Mouse (Mus musculus): ENCODE measurements around the gene Zfp446. TPM values are rescaled to one million over a fixed set of nuclear protein-coding genes. Genes with fewer than 3 reads are reported as not detected.
"Not testable (repeated sequence)": the region's sequence is repeated elsewhere in the genome, so short reads cannot be mapped to it uniquely, and the experiment has no call there.

Gene Zfp446
- polyA plus RNA-seq (2012; ENCODE audit: insufficient read depth, low replicate concordance), result 1.7 and 3.2 TPM in 2 replicates

DNA sequence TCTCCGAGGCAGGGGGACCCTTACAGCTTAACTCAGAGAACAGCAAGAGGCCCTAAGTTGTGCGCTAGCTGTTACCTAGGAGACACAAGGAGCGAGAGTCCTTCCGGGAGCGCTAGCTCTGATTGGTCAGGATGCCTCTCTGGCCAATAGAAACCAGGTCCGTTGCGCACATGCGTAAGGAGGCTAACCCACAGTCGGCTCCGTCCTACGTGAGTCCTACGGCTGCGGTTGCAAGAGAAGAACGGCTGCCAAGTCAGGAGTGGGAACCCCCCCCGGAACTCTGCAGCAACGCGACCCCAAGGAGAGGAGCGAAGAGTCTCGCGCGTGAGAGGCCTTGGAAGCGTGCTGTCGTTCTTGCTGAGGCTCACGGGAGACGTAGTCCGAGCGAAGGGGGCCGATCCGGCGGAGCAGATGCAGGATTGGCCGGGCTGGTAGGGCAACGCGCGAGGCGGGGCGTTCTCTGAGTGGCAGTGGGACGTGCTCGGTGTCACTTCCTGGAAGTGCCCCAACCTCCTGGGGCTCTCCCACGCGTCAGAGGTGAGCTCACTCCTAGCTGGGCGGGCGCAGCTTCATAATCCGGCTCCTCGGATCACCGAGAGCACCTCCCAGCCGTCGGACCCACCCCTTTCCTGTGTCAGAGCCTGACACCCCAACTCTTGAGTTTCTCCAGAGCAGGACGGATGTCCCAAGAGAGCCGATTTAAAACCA, at the start of gene Zfp446:
TSS of gene Zfp446 (plus strand) at position 167 of the 708 bp plus-strand sequence.
- Histone ChIP-seq H3K4me3 (replicated peaks) (peak within 1 kb of the TSS; percentile 95), H3K4me1 (peaks cover 30% of the 10 kb centered on the region), H3K36me3 (replicated peaks; ENCODE audit: low read length) (peaks cover 28% of the 10 kb centered on the region), H3K9me3 (no peaks in the 10 kb centered on the region), H3K27me3 (replicated peaks) (no peaks in the 10 kb centered on the region)
- TF ChIP-seq FLI1 (IDR thresholded peaks at IDR 0.05; ENCODE audit: low read length) (no peak), GATA1 (IDR thresholded peaks at IDR 0.05; ENCODE audit: borderline replicate concordance, low read length) (no peak)

DNA sequence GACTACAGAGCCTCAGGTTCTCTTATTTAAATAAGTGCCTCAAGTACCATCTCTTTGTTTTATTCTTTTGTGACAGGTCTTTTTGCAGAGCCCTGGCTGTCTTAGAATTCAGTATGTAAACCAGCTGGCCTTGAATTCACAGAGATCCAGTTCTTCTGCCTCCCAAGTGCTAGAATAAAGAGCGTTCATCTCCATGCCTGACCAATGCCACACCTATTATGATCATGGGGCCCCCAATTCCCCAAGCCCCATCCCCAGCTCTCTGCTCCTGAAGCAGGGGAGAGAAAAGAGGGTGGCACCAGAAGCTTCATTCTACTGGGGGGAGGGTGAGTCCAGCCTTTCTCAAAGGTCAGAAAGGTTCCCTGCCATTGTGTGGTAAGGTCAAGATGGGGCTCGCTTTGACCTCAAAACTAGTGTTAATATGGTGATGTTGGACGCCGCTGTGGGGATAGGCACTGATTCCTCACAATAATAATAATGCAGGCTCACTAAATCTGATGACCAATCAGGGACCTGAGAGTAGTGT, 44.0 kb upstream of the Zfp446 start:
- H3K9me3 ChIP-seq, result no peaks in the 10 kb centered on the region
- no peaks in the 10 kb centered on the region for H3K27me3 ChIP-seq (replicated peaks)
- no peak for TF ChIP-seq GATA1 (IDR thresholded peaks at IDR 0.05; ENCODE audit: borderline replicate concordance, low read length)
- TF ChIP-seq FLI1 (IDR thresholded peaks at IDR 0.05; ENCODE audit: low read length), result no peak
- H3K4me3 ChIP-seq (replicated peaks), result no peak overlapping the region
- H3K36me3 ChIP-seq (replicated peaks; ENCODE audit: low read length), result peaks cover 8% of the 10 kb centered on the region
- peaks cover 6% of the 10 kb centered on the region; the same call in 1 of the 2 replicates for H3K4me1 ChIP-seq

DNA sequence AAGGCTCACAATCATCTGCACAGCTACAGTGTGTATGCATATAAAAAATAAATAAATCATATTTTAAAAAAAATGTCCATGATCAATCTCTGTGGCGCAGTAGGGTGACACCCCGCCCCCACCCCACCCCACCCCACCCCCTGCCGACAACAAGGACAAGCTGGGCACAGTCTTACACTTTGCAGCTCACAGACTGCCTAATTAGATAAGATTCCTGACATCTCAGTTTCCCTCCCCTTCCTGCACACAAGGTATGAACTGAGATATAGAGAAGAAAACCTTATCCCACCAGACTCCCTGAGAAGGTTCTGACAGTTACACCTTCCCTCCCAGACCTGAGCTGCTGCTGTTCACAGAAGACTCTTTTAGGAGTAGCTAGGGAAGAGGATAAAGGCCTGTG, 42.8 kb upstream of the Zfp446 start:
- no peaks in the 10 kb centered on the region for H3K9me3 ChIP-seq
- no peak overlapping the region for H3K4me3 ChIP-seq (replicated peaks)
- no peak for TF ChIP-seq GATA1 (IDR thresholded peaks at IDR 0.05; ENCODE audit: borderline replicate concordance, low read length)
- no peak for TF ChIP-seq FLI1 (IDR thresholded peaks at IDR 0.05; ENCODE audit: low read length)
- H3K27me3 ChIP-seq (replicated peaks), result no peaks in the 10 kb centered on the region
- peaks cover 6% of the 10 kb centered on the region; the same call in 1 of the 2 replicates for H3K4me1 ChIP-seq
- H3K36me3 ChIP-seq (replicated peaks; ENCODE audit: low read length), result no peaks in the 10 kb centered on the region

DNA sequence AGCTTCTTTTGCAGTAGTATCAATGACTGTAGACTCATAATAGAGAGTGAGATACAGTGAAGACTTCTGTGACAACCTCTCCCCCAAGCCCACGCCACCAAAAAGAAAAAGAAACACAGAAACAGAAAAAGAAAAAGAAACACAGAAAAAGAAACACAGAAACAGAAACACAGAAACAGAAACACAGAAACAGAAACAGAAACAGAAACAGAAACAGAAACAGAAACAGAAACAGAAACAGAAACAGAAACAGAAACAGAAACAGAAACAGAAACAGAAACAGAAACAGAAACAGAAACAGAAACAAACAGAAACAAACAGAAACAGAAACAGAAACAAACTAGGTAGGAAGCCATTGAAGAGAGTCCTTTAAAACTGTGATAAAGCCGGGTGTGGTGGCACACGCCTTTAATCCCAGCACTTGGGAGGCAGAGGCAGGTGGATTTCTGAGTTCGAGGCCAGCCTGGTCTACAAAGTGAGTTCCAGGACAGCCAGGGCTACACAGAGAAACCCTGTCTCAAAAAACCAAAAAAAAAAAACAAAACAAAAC, 40.3 kb upstream of the Zfp446 start:
- not testable (repeated sequence) for H3K4me1 ChIP-seq; H3K9me3 ChIP-seq; H3K36me3 ChIP-seq (replicated peaks; ENCODE audit: low read length); H3K27me3 ChIP-seq (replicated peaks)
- H3K4me3 ChIP-seq (replicated peaks), result peak overlapping the region; percentile 42

DNA sequence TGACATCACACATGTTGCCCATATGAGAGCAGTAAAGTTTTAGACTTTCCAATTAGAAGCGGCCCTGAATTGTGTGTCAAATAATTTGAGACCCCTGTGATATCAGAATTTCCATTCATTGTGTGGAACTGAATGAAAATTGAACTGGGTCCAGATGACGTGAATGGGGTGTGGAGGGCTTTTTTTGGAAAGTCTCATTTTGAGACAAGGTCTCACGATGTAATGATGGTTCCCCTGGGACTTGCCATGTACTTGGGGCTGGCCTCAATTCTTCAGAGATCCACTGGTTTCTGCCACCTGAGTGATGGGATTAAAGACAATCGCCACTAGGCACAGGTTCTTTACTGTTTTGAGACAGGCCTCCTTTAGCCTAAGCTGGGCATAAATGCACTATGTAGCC, 37.0 kb upstream of the Zfp446 start:
- Histone ChIP-seq H3K4me3 (replicated peaks) (no peak overlapping the region), H3K4me1 (peaks cover 12% of the 10 kb centered on the region; the same call in 1 of the 2 replicates), H3K27me3 (replicated peaks) (peaks cover 2% of the 10 kb centered on the region), H3K9me3 (no peaks in the 10 kb centered on the region), H3K36me3 (replicated peaks; ENCODE audit: low read length) (no peaks in the 10 kb centered on the region)
- TF ChIP-seq GATA1 (IDR thresholded peaks at IDR 0.05; ENCODE audit: borderline replicate concordance, low read length), result no peak
- no peak for TF ChIP-seq FLI1 (IDR thresholded peaks at IDR 0.05; ENCODE audit: low read length)

DNA sequence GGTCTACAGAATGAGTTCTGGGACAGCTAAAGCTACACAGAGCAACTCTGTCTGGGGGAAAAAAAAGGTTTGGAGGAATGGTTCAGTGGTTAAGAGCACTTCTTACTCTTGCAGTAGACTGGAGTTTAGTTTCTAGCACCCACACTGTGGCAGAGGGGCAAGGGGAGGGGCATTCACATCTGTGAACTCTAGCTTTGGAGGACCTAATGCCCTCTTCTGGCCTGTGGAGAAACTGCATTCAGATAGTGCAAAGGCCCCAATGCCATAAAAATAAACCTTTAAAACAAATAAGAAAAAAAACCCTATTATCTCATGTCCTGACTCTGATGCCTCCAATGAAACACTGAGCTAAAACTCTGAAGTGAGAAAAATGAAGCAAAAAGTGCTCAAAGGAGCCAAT, 34.2 kb upstream of the Zfp446 start:
- Histone ChIP-seq H3K4me3 (replicated peaks) (no peak overlapping the region), H3K27me3 (replicated peaks) (peaks cover 2% of the 10 kb centered on the region), H3K4me1 (peaks cover 6% of the 10 kb centered on the region; the same call in 1 of the 2 replicates), H3K36me3 (replicated peaks; ENCODE audit: low read length) (no peaks in the 10 kb centered on the region), H3K9me3 (no peaks in the 10 kb centered on the region)
- no peak for TF ChIP-seq GATA1 (IDR thresholded peaks at IDR 0.05; ENCODE audit: borderline replicate concordance, low read length)
- TF ChIP-seq FLI1 (IDR thresholded peaks at IDR 0.05; ENCODE audit: low read length), result no peak

DNA sequence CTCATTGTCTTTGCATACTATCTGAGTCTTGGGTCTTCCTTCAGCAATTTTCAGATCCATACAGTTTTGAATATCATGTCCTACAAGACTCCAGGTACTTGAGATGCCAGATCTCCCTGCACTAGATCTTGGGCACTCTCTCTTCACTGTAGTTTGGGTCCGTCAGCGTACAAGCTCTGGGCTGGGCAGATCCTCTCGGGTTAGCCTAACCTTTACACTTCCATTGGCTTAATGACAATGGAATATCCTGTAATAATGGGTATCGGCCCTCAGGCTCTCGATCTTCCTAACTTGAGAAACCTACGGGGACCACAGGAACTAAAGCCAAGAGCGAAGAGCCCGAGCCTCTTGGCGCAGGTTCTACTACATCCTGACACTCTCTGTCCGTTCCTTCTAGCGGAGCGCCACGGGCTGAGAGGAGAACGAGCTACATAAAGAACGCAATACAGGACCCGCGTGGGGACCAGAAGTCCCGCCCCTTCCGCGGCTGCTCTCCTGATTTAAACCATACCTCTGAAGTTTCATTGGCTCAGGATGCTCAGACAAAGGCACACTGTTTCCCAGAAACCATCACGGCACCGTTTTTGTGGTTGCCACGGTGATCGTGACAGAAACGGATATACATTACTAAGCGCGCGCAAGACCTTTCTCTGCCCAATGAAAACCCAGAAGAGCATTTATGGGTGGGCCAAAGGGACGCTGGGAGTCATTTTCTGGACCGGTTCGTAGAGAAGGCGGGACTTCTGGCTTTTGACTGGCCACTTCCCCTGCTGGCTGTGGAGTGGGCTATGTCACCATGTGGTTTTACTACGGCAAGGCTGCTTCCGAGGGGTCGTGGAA, 28.4 kb upstream of the Zfp446 start:
- peaks cover 19% of the 10 kb centered on the region; the same call in 1 of the 2 replicates for H3K4me1 ChIP-seq
- H3K9me3 ChIP-seq, result peaks cover 9% of the 10 kb centered on the region
- H3K36me3 ChIP-seq (replicated peaks; ENCODE audit: low read length), result no peaks in the 10 kb centered on the region
- peaks cover 2% of the 10 kb centered on the region for H3K27me3 ChIP-seq (replicated peaks)
- TF ChIP-seq GATA1 (IDR thresholded peaks at IDR 0.05; ENCODE audit: borderline replicate concordance, low read length), result no peak
- no peak for TF ChIP-seq FLI1 (IDR thresholded peaks at IDR 0.05; ENCODE audit: low read length)
- H3K4me3 ChIP-seq (replicated peaks), result peak overlapping the region; percentile 90

DNA sequence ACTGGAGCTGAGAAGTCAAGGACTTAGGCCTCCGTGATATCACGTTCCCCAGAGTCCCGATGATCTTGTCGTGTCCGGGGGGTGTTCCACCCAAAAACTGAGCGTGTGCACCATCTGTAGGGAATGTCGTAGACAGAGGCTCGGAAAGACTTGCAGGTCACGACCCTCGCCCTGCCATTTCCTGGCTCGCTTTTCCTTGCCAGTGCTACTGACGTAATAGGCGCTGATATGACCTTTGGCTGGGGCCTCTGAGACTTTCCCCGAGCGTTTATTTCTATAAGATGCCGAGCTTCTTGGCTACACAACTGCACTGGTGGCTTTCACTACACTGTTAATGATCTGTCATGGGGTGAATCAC, 27.8 kb upstream of the Zfp446 start:
- no peak for TF ChIP-seq GATA1 (IDR thresholded peaks at IDR 0.05; ENCODE audit: borderline replicate concordance, low read length)
- TF ChIP-seq FLI1 (IDR thresholded peaks at IDR 0.05; ENCODE audit: low read length), result no peak
- H3K4me3 ChIP-seq (replicated peaks), result peak overlapping the region; percentile 90
- peaks cover 23% of the 10 kb centered on the region; the same call in 1 of the 2 replicates for H3K4me1 ChIP-seq
- no peaks in the 10 kb centered on the region for H3K36me3 ChIP-seq (replicated peaks; ENCODE audit: low read length)
- H3K9me3 ChIP-seq, result peaks cover 9% of the 10 kb centered on the region
- peaks cover 2% of the 10 kb centered on the region for H3K27me3 ChIP-seq (replicated peaks)

DNA sequence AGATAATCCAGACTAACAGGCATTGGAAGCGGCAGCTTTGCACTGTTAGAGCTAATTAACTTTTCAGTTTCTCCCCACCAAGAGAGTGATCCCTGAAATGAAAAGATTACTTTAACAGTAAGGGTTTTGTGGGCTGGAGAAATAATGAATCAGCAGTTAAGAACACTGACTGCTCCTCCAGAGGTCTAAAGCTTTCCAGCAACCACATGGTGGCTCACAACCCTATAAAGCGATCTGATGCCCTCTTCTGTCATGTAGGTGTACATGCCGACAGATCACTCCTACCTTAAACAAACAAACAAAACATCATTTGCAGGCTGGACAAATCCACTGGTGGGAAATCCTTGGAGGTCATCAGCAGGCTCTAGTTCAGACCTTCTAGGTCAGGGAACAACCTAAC, 22.8 kb upstream of the Zfp446 start:
- TF ChIP-seq FLI1 (IDR thresholded peaks at IDR 0.05; ENCODE audit: low read length), result no peak
- no peak for TF ChIP-seq GATA1 (IDR thresholded peaks at IDR 0.05; ENCODE audit: borderline replicate concordance, low read length)
- Histone ChIP-seq H3K4me1 (peaks cover 32% of the 10 kb centered on the region; the same call in 1 of the 2 replicates), H3K36me3 (replicated peaks; ENCODE audit: low read length) (no peaks in the 10 kb centered on the region), H3K9me3 (no peaks in the 10 kb centered on the region), H3K4me3 (replicated peaks) (no peak overlapping the region), H3K27me3 (replicated peaks) (no peaks in the 10 kb centered on the region)
